Mouse (Mus musculus) ES-Bruce4 (cell line): Measurements from ENCODE around the gene Slc25a28.

ENCODE experiments used
- CTCF ChIP-seq: IDR thresholded peaks from one replicate; pipeline ENCODE4 v1.8.1; 2011; ENCODE audit warnings: low read depth, low read length
- EP300 ChIP-seq: IDR thresholded peaks from 2 replicates; pipeline ENCODE4 v1.6.1; 2011; ENCODE audit warnings: low read depth, low read length; ENCODE audit not compliant: insufficient read depth
- POLR2A ChIP-seq: IDR thresholded peaks from one replicate; pipeline ENCODE4 v1.8.1; 2011; ENCODE audit warnings: low read length; ENCODE audit not compliant: insufficient read depth

- TF ChIP-seq CTCF (no peak), POLR2A (no peak), EP300 (no peak)
These were observed 23.1 kb upstream of the Slc25a28 start for GRCm38 (mm10) chr19:43697666-43698370.
